Mouse (Mus musculus): ENCODE data around the gene A4galt. TPM values are rescaled to one million over a fixed set of nuclear protein-coding genes. Genes with fewer than 3 reads are reported as not detected.
"Not testable (repeated sequence)": the region's sequence is repeated elsewhere in the genome, so short reads cannot be mapped to it uniquely, and the experiment has no call there.

Gene A4galt
- total RNA-seq, 2 experiments from 2014 or later = 3.1 to 3.9 TPM

DNA sequence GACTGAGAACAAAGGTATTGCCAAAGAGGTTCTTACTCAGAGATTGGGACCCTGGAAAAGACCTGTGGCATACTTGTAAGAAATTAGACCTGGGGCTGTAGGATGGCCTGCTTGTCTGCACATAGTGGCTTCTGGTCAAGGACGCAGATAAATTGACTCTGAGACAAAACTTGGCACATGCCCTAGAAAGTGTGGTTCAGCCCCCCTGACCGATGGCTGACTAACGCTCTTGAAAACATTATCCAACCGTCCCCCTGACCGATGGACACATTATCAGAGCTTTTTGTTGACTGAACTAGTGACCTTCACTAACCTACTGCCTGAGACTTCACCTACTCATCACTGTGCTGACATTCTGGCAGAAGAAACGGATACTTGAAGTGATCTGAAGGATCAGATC lies 18.4 kb upstream of the A4galt start:
- DNase-seq; intact Hi-C loops (cut with DNase I): not testable (repeated sequence)

DNA sequence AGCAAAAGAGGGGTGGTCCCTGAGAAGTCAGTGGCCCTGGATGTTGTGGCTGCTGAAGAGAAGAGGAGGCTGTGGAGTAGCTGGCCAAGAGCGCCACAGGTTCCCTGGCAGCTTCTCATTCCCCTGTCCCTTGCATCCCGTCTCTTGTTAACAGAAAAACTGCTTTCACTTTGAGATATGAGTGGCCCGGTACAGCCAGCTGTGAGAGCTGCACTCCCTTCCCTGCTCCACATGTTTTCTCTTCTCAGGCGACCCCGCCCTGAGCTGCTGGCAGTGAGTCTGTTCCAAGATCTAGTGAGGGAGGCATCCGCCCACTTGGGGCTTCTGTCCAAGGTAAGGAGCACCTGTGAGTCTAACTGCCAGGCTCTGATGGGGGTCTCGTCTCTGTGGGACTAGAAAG lies 16.9 kb upstream of the A4galt start:
- DNase-seq; intact Hi-C loops (cut with DNase I): not testable (repeated sequence)

GRCm38 (mm10) chr15:83265269-83265668 lies 13.7 kb upstream of the A4galt start:
- intact Hi-C loops (cut with DNase I) = no loop called here

GRCm38 (mm10) chr15:83263405-83263804 lies 11.8 kb upstream of the A4galt start:
- no peak for DNase-seq
- intact Hi-C loops (cut with DNase I) = no loop called here

More at GRCm38 (mm10) chr15:83265269-83265668, 13.7 kb upstream of the A4galt start:
- DNase-seq = no peak

DNA sequence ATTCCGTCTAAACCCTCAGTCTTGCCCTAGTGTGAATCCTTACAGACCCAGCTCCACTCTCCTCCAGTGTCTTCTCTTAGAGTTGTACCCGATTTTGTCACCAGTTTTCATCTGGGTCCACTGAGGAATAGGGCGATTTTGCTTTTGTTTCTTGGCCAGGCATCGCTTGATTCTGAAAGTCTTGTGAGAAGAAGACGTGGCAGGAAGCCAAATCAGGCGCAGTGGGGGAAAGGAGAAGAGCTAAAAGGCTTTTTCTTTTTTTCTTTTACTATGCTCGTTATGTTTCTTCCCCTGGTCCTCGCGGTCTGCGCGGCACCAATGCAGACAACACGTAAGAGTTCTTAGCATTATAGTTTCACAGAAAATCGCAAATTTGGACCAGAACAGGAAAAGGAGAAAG lies 6.3 kb upstream of the A4galt start:
- intact Hi-C loops (cut with DNase I) = no loop called here
- DNase-seq = peak; percentile 27

DNA sequence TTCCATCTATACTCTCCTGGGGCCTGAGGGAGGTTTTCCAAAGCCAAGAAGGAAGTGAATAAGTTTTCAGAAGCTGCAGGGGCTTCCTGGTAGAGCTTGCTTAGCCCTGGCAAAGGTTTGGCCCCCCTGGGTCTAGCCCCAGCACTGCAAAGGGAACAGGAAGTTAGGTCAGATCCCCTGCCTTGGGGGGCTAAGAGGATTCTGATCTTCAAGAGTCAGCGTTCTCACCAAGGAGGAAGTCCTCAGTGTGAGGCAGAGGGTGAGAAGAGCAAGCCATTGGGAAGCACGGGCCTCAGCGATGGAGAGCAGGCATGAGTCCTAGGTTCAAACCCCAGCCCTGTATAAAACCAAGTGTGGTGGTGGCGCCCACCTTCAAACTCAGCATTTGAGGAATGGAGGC lies 4.9 kb upstream of the A4galt start:
- DNase-seq = no peak
- intact Hi-C loops (cut with DNase I) = no loop called here

GRCm38 (mm10) chr15:83255944-83256343 lies 4.4 kb upstream of the A4galt start:
- intact Hi-C loops (cut with DNase I) = no loop called here
- no peak for DNase-seq

DNA sequence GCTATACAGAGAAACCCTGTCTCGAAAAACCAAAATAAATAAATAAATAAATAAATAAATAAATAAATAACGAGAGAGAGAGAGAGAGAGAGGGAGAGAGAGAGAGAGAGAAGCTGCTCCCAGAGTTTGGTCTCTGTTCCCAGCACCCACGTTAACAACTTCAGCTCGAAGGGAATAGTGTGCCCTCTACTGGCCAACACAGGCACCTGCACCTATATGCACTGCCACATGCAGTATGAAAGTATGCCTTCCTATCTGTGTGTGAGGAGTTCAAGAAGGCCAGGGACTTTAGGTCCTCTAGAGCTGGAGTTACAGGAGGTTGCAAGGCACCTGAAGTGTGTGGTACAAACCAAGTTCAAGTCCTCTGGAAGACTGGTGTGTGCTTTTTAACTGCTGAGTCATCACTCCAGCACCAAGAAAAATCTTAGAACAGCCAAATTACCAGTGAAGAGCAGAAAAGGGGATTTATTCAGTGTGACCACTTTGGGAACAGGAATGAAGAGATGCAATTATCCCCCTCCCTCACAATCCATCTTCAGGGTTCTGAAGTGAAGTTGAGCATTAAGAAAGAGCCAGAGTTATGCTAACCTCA lies 3.7 kb upstream of the A4galt start:
- intact Hi-C loops (cut with DNase I) = no loop called here

DNA sequence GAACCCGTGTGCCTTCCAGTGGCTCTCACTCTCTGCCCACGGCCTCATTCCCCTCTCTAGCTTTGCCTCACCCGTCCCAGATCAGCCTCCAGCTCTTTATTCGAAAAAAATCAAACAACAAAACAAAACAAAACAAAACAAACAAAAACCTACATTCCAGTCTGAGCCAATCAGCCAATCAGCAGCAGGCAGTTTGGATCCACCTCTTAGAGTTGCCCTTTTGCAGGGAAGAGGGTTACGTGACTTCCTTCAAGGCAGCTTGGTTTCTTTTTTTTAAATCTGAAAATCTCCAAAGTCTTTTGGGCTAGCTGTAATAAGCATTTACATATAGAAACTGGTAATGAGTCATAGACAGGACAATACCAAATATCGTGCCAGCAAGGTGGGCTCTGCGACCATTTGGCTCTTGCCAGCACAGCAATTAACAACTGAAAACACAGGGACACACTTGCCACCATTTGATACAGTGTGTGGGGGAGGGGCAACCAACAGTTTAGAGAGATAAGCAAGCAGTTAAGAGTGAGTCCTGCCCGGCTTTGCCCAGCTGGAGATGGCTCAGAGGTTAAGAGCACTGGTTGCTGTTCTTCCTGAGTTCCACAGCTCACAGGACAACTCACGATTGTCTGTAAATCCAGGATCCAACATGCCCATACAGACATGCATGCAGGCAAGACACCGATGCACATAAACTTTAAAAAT lies 2.9 kb upstream of the A4galt start:
- intact Hi-C loops (cut with DNase I) = no loop called here
- no peak for DNase-seq

More for the DNA sequence above, 3.7 kb upstream of the A4galt start:
- DNase-seq = no peak

DNA sequence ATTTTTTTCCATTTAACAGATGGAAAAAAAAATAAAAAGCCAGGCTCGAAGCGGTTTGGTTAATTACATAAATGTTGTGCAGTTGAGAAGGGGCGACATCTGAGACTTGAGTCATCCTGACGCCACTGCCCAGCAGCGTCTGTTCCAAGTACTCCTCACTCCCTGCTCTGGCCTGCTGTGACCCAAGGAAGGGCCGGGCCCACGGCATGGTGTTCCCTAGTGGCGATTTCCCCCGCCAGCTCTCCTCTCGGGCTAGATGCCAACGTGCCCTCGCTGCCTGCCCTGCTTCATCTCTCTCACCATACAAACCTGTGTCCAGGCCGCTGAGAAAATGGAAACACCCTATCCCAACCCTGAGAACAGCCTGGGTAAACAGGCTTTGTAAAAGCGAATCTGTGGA lies 486 bp upstream of the A4galt start:
- intact Hi-C loops (cut with DNase I) = no loop called here
- DNase-seq = no peak

DNA sequence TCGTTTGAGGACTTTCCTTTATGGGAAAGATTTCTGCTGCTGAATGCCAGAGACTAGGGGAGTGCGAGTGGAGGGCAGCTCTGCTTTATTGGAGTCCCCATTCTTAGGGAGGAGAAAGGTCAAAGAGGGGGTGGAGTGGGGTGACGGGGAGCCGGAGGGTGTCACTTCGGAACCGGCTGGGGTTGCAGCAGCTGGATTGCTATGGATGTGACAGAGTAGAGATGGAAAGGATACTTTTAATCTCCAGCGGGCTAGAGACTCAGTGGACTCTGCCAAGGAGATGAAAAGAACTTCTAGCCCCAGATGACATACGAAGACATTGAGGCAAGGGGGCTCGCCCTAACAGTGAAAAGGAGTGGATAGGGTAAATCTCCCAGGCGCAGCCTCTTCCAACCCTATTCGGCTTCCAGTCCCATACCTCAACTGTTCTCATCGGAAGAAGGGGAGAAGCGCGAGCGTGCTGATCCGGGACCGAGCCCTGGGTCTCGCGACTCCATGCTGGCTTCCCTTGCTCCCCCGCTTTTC lies 861 bp downstream of the A4galt start:
- intact Hi-C loops (cut with DNase I) = no loop called here
- no peak for DNase-seq

- DNase-seq = no peak
- intact Hi-C loops (cut with DNase I) = no loop called here
Measured at GRCm38 (mm10) chr15:83249535-83250287, 1.9 kb downstream of the A4galt start.

DNA sequence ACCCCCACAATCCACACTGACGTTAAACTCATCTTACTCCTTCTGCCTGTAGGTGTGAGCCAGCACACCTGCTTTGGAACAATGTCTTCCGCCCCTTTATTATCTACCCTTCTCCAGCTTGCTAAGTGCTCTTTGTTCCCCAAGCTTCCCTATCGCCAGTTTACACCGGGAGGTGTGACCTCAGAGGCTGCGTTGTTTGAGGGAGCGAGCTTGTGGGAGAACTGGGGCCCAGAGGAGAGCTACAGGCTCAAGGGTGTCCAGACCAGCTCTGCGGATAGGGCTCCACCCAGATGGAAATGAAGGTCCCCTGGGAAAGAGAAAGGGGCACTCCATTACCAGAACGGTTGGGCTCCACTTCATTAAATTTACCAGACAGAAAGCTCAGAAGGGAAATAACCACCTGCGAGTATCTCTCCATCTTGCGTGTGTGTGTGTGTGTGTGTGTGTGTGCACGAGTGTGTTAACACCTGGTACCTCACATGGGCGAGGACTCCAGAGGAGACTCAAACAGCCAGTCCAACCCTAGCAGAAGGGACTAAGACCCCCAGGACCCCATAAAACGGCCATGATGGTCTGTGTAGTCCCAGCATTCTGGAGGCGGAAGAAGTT lies 3.2 kb downstream of the A4galt start:
- intact Hi-C loops (cut with DNase I) = no loop called here
- DNase-seq = no peak

- DNase-seq = no peak
- intact Hi-C loops (cut with DNase I) = no loop called here
Measured at GRCm38 (mm10) chr15:83244371-83244770, 7.2 kb downstream of the A4galt start.

DNA sequence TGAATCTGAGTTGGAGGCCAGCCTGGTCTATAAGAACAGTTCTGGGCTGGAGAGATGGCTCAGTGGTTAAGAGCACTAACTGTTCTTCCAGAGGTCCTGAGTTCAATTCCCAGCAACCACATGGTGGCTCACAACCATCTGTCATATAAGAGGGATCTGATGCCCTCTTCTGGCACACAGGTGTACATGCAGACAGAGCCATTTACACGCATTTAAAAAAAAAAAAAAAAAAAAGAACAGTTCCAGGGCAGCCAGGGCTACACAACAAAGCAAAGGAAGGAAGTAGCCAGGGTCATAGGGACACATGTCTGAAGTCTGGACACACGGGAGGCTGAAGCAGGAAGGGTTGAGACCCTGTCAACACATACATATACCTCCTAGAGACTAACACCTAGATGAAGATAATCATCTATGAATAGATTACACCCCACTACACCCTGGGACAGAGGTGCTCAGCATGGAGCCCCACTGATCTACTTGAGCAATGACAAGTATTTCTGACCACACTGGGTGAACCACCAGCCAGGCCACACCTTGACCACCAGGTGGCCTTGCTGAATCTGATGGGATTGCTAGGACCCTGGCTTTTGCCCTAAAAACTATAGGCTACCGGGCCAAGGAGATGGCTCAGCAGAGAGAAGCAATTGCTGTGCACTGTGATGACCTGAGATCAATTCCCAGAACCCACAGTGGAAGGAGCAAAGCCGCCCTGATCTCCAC lies 9.5 kb downstream of the A4galt start:
- no peak for DNase-seq
- intact Hi-C loops (cut with DNase I) = no loop called here

GRCm38 (mm10) chr15:83241497-83241896 lies 10.1 kb downstream of the A4galt start:
- intact Hi-C loops (cut with DNase I) = no loop called here
- DNase-seq = no peak

- no peak for DNase-seq
- intact Hi-C loops (cut with DNase I) = no loop called here
Measured at GRCm38 (mm10) chr15:83237460-83238243, 13.9 kb downstream of the A4galt start.

- intact Hi-C loops (cut with DNase I) = no loop called here
- DNase-seq = no peak
Measured at GRCm38 (mm10) chr15:83236824-83237223, 14.8 kb downstream of the A4galt start.

DNA sequence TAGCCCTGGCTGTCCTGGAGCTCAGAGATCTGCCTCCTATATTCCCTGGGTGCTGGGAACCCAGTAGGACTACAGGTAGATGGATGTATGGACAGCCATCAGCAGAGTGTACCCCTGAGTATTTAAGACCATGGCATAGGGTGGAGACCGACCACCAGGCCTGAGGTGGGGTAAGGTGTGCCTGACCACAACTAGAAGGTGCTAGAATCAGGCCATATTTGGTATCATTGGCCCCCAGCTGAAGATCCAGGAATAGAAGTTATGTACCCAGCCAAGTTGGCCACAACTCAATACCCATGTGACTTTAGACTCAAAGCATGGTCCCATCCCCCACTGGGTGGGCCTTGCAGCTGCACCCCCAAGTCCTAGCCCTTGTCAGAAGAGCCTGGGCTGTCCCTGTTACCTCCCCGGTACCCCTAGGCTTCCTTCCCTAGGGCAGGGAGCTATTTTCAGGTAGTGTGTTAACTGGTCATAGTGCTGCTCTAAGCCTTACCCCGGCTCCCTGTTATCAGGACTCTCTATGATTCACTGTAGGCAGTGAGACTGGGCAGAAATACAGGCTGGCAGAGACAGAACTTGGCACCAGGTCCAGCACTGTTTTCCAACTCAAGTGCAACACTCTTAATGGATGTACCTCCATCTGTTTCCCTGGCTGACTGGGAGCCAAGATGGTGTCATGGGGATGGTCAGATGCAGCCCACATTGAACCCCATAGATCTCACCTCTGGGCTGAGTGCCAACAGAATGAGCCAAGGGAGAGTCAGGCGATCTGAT lies 18.2 kb downstream of the A4galt start:
- intact Hi-C loops (cut with DNase I) = no loop called here

More for the DNA sequence above, 18.2 kb downstream of the A4galt start:
- DNase-seq = peak; percentile 96
